Mouse (Mus musculus) lung, postnatal 36 days (tissue): ENCODE data around the gene Med27.

Source experiments
- DNase-seq: peaks from one replicate; pipeline ENCODE4 v3.0.0; 2022; ENCODE audit warnings: mixed read lengths

Med27 gene

GRCm38 (mm10) chr2:29438530-29438862 lies 91.9 kb downstream of the Med27 start:
- peak; percentile 62 for DNase-seq

DNA sequence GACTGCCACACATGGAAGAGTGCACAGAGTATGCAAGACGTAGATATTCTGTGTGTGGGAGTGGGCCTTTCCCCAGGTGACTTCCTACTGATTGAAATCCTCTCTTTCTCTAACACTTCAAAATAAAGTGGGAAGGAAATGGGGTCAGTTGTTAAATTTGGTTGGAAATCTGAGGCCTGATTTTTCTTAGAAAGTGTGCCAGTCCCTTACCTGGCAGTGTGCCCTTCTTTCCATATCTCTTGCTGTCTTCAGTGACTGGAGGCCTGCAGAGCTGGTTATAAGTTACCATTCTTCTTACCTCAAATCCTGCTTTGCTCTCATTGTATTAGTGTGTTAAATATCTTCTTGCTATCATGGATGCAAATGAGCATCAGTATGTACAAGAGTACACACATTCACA lies 92.4 kb downstream of the Med27 start:
- no peak for DNase-seq

DNA sequence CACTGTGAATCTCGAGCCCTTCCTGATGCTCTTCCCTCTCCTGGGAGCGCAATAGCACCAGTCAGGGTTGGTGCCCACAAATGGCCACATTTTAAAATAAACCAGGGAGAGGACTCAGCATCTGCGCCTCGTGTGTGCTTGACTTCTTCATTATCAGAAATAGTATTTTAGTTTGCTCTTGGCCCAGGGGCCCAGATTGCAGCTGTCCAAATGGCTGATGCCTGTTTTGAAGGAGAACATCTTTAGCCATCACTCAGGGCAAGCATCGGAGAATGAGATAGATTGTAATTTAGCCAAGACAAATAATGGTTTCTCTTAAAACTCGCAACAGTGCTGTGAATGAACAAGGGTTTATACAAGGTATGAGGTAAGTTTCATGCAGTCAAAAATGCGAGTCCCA lies 92.8 kb downstream of the Med27 start:
- DNase-seq = no peak

DNA sequence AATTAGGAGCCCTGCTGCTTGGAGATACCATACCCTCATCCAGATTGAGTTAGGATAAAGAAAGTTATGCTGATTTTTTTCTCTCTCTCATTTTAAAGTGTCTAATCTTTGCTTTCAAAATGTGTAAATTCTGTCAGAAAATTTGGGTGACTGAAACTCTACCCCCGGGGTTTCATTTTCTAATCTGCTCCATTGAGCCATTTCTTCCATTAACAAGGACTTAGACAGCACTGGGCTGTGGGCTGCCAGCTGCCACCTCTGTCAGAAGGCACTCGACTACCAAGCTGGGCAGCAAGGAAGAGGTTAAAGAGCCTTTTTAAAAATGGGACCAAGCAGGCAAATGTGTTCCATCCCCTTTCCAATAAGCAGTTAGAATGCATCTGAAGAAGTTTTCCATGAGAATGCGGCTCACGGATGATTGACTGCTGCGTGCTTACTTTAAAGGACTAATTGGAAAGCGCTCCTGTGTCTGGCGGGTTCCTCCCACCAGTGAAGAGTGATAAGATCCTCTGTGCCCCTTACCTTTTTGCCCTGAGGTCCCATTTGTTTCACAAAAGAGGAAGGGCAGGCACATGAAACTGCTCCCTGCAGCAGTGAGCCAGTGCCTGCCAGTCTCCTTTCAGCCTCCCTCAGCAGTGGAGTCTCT lies 93.4 kb downstream of the Med27 start:
- no peak for DNase-seq

- DNase-seq = no peak
Measured at GRCm38 (mm10) chr2:29442275-29442674, 95.7 kb downstream of the Med27 start.

GRCm38 (mm10) chr2:29443626-29444217 lies 97.1 kb downstream of the Med27 start:
- DNase-seq = no peak

- DNase-seq = no peak
Measured at GRCm38 (mm10) chr2:29448476-29449002, 101.9 kb downstream of the Med27 start.

DNA sequence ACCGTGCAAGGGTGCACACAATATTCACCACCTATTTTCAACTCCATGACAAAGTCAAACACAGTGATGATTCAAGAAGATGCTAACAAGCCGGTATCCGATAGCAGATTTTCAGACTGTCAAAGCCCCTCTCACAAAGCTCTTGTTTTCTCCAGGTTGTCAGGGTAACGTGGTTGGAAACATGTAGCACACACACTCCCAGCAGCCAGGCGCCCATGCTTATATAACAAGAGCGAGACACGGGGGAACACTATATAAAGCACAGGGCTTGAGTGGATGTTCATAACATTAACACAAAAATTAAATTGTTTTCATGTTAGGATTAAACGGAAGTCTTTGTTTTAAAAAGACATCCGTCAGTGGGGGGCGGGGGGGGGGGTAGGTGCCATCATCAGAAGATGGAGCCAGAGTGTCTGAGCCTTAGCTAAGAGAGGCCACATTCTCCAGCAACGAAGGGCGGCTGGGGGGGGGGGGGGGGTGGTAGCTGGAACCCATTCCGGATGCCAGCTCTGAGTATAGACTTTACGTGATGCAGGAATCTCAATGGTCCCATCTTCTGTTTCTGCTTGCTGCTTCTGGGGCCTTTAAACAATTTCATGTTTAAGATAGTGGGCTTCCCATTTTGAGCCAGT lies 104.9 kb downstream of the Med27 start:
- peak; percentile 26 for DNase-seq

- no peak for DNase-seq
Measured at GRCm38 (mm10) chr2:29453376-29453775, 106.8 kb downstream of the Med27 start.

GRCm38 (mm10) chr2:29456631-29457320 lies 110.2 kb downstream of the Med27 start:
- peak; percentile 14 for DNase-seq

DNA sequence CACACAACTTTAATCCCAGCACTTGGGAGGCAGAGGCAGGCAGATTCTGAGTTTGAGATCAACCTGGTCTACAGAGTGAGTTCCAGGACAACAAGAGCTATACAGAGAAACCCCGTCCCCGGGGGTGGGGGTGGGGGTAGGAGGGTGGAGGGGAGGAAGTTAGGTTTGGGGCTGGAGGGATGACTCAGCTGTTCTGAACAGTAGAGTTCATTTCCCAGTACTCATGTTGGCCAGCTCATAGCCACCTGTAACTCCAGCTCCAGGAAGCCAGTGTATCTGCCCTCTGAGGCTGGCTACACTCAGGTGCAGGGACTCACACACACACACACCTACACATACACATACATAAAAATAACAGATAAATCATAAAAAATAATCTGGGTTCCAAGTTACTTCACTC lies 111.1 kb downstream of the Med27 start:
- no peak for DNase-seq

- no peak for DNase-seq
Measured at GRCm38 (mm10) chr2:29458346-29458950, 111.8 kb downstream of the Med27 start.

- no peak for DNase-seq
Measured at GRCm38 (mm10) chr2:29459648-29460047, 113.0 kb downstream of the Med27 start.

GRCm38 (mm10) chr2:29461841-29462240 lies 115.2 kb downstream of the Med27 start:
- DNase-seq = no peak

- no peak for DNase-seq
Measured at GRCm38 (mm10) chr2:29463039-29463585, 116.5 kb downstream of the Med27 start.

GRCm38 (mm10) chr2:29464851-29465648 lies 118.4 kb downstream of the Med27 start:
- no peak for DNase-seq

GRCm38 (mm10) chr2:29465649-29466137 lies 119.1 kb downstream of the Med27 start:
- DNase-seq = peak; percentile 47

DNA sequence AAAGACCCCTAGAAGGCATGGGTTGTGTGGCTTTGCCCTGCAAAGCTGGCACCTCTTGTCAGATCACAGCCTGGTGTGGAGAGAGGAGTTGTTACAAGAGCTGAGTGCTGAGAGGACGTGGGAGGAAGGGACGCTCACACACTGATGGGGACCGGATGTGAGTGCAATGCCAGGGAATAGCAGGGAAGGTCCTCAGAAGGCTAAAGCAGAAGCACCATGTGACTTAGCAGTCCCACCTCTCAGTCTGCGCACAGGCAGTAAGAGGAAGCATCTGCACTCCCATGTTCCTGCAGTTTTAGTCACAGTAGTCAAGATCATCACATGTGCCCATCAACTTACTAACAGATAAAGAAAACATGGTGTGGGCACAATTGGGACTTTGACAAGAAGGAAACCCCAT lies 119.8 kb downstream of the Med27 start:
- DNase-seq = peak; percentile 40

GRCm38 (mm10) chr2:29468517-29468936 lies 121.9 kb downstream of the Med27 start:
- DNase-seq = no peak

- no peak for DNase-seq
Measured at GRCm38 (mm10) chr2:29472952-29473437, 126.4 kb downstream of the Med27 start.

GRCm38 (mm10) chr2:29473907-29474306 lies 127.3 kb downstream of the Med27 start:
- DNase-seq = no peak

DNA sequence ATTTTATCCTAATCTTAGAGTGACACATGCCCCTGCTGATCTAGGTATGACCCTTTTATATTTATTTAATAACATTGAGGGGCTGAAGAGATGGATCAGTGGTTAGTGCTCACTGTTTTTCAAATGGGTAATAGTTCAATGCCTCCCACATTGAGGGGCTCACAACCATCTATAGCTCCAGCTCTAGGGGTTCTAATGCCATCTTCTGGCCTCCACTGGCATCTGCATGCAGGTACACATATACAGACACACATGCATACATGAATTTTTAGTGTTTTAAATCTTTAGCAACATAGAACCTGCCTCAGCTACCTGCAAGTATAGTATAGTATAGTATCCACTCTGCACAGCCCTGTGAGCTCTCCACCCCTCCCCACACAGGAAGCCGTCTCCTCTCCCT lies 130.1 kb downstream of the Med27 start:
- DNase-seq = no peak
